Mouse (Mus musculus) stomach, embryonic 15.5 days (tissue): ENCODE measurements around the gene Pabpn1l. TPM values are rescaled to one million over a fixed set of nuclear protein-coding genes. Genes with fewer than 3 reads are reported as not detected.
A peak's percentile ranks its signal among the peaks of the same experiment; 100 is the strongest.
"Not testable (repeated sequence)": the region's sequence is repeated elsewhere in the genome, so short reads cannot be mapped to it uniquely, and the experiment has no call there.

Experiments used
- ATAC-seq: fragments of 200-750 bp; cut with Nextera tagmentation; 2 replicates; pipeline ENCODE4 v1.8.0; 2017; ENCODE audit warnings: low read depth, moderate number of reproducible peaks, moderate TSS enrichment; ENCODE audit not compliant: insufficient read depth, low FRiP score
- H3K27ac ChIP-seq: fragments of 300-500 bp; sonication (generic); 2 replicates; pipeline ENCODE4 v1.5.1; 2015; ENCODE audit warnings: mild to moderate bottlenecking, inconsistent platforms
- H3K27me3 ChIP-seq: fragments of 300-500 bp; sonication (generic); replicated peaks from 2 replicates; pipeline ENCODE4 v1.6.1; 2015; ENCODE audit warnings: inconsistent platforms
- H3K36me3 ChIP-seq: fragments of 300-500 bp; sonication (generic); 2 replicates; pipeline ENCODE4 v1.6.1; 2015; ENCODE audit warnings: inconsistent platforms
- H3K4me1 ChIP-seq: fragments of 300-500 bp; sonication (generic); 2 replicates; pipeline ENCODE4 v1.6.1; 2015; ENCODE audit warnings: inconsistent platforms
- H3K4me2 ChIP-seq: fragments of 300-500 bp; sonication (generic); 2 replicates; pipeline ENCODE4 v1.6.1; 2015; ENCODE audit warnings: mild to moderate bottlenecking, inconsistent platforms
- H3K4me3 ChIP-seq: fragments of 300-500 bp; sonication (generic); replicated peaks from 2 replicates; pipeline ENCODE4 v1.5.1; 2015; ENCODE audit warnings: inconsistent platforms
- H3K9ac ChIP-seq: fragments of 300-500 bp; sonication (generic); 2 replicates; pipeline ENCODE4 v1.6.1; 2015; ENCODE audit warnings: inconsistent platforms
- H3K9me3 ChIP-seq: fragments of 300-500 bp; sonication (generic); 2 replicates; pipeline ENCODE4 v1.6.1; 2016; ENCODE audit warnings: inconsistent platforms
- WGBS: fragments of 180-500 bp; shearing (Covaris S2); methylation state at CpG from one replicate; pipeline ENCODE4 v1.1.7; 2015; 5-methylcytosine and 5-hydroxymethylcytosine counted together
- polyA plus RNA-seq: library from polyadenylated mRNA; unstranded; fragments of >200 nt; fragmentation: Nextera tagmentation; extraction: Ambion mirVana; gene quantifications from 2 replicates; pipeline ENCODE4 v1.2.1, GENCODE M21; 2015

Pabpn1l gene
- polyA plus RNA-seq, 1 experiment from 2014 or later: not detected

DNA sequence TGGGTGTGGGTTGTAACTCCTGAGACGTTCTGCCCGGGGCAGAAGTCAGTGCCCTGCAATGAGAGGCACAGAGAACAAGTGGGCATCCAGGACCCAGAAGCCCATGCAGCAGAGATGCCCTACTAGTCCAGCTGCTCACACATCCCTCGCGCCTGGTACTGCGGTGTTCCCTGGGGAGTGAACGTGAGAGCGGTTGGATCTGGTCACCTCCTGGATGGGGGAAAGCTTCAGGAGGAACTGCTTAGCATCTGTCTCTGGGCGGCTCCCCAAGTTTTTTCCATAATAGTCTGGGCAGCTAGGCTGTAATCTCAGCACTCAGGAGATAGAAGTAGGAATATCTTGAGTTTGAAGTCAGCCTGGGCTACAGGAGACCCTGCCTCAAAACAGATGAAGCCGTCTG lies 37.6 kb downstream of the Pabpn1l start:
- H3K27ac ChIP-seq: peak overlapping the region; percentile 44; the same call in 1 of the 2 replicates
- no peak overlapping the region for H3K9ac ChIP-seq
- no peak overlapping the region for H3K4me2 ChIP-seq
- no peaks in the 10 kb centered on the region for H3K9me3 ChIP-seq
- H3K36me3 ChIP-seq: no peaks in the 10 kb centered on the region
- 79% methylated on average over 9 of the region's 9 CpGs for WGBS
- no peaks in the 10 kb centered on the region for H3K27me3 ChIP-seq
- ATAC-seq: no peak
- peaks cover 14% of the 10 kb centered on the region for H3K4me1 ChIP-seq
- H3K4me3 ChIP-seq: no peak overlapping the region

- peaks cover 28% of the 10 kb centered on the region for H3K4me1 ChIP-seq
- ATAC-seq: no peak
- H3K4me3 ChIP-seq: no peak overlapping the region
- no peaks in the 10 kb centered on the region for H3K27me3 ChIP-seq
- no peaks in the 10 kb centered on the region for H3K9me3 ChIP-seq
- 32% methylated on average over 15 of the region's 15 CpGs for WGBS
- H3K27ac ChIP-seq: no peak overlapping the region
- H3K4me2 ChIP-seq: no peak overlapping the region
- H3K36me3 ChIP-seq: no peaks in the 10 kb centered on the region
- no peak overlapping the region for H3K9ac ChIP-seq
Measured at GRCm38 (mm10) chr8:122580926-122581325, 41.6 kb downstream of the Pabpn1l start.

- Histone ChIP-seq H3K27me3 (no peaks in the 10 kb centered on the region), H3K9me3 (no peaks in the 10 kb centered on the region), H3K9ac (no peak overlapping the region), H3K4me1 (peaks cover 39% of the 10 kb centered on the region), H3K27ac (no peak overlapping the region), H3K4me3 (no peak overlapping the region), H3K4me2 (no peak overlapping the region), H3K36me3 (no peaks in the 10 kb centered on the region; the same call in 1 of the 2 replicates)
- WGBS: 36% methylated on average over 7 of the region's 7 CpGs
- ATAC-seq: no peak
Measured at GRCm38 (mm10) chr8:122579196-122579595, 43.3 kb downstream of the Pabpn1l start.

DNA sequence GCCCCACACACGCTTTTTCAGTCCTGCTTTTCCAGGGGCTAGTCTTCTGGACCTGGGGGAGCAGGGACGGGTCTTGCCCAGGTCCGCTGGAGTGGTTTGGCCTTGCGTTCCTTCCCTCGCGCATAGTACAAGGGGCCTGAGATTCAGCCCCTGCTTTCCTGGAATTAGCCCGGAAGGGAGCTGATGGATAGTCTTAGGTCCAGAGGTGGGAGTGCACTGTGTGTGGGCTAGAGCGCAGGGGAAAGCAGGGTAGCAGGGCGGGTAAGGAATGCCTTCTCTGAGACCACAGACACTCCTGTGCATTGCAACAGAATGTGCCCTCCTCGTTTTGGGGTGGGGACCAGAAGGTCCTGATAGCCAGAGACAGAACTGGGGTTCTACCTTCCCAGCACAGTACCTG lies 45.4 kb downstream of the Pabpn1l start:
- WGBS: 30% methylated on average over 10 of the region's 10 CpGs
- ATAC-seq: no peak

DNA sequence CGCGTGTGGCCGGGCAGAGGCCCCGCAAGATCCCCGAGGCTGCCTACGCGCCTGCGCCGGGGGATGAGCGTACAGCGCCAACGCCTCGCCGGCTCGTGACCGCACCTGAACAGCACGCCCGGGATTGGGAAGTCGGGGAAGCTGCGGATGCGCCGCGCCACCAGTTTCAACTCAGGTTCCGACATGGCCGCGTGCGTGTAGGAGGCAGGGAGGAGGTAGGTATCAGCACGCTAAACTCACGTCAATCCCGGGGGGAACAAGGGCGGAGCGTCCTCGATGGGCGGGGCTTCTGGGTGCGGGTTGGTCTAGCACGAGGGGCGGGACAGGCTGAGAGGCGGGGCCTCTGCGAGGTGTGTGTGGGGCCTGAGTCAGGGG lies 45.9 kb downstream of the Pabpn1l start, which contains the start of gene Aprt:
Aprt (minus strand) TSS at position 262 of the 375 bp plus-strand sequence.
- Histone ChIP-seq H3K4me3 (peak within 1 kb of the TSS; percentile 67), H3K36me3 (peaks cover 17% of the 10 kb centered on the region), H3K4me1 (peaks cover 39% of the 10 kb centered on the region), H3K9ac (peak within 1 kb of the TSS; percentile 60), H3K4me2 (peak within 1 kb of the TSS; percentile 82), H3K27me3 (no peaks in the 10 kb centered on the region), H3K27ac (peak within 1 kb of the TSS; percentile 72), H3K9me3 (no peaks in the 10 kb centered on the region)
- WGBS: 1% methylated on average over 39 of the region's 39 CpGs
- peak; percentile 88 for ATAC-seq

More for the DNA sequence above, 45.4 kb downstream of the Pabpn1l start:
- Histone ChIP-seq H3K9ac (no peak overlapping the region), H3K27ac (no peak overlapping the region; the same call in 1 of the 2 replicates), H3K36me3 (peaks cover 12% of the 10 kb centered on the region), H3K4me2 (peak overlapping the region; percentile 82), H3K4me3 (peak overlapping the region; percentile 67), H3K27me3 (no peaks in the 10 kb centered on the region), H3K4me1 (peaks cover 39% of the 10 kb centered on the region), H3K9me3 (no peaks in the 10 kb centered on the region)

DNA sequence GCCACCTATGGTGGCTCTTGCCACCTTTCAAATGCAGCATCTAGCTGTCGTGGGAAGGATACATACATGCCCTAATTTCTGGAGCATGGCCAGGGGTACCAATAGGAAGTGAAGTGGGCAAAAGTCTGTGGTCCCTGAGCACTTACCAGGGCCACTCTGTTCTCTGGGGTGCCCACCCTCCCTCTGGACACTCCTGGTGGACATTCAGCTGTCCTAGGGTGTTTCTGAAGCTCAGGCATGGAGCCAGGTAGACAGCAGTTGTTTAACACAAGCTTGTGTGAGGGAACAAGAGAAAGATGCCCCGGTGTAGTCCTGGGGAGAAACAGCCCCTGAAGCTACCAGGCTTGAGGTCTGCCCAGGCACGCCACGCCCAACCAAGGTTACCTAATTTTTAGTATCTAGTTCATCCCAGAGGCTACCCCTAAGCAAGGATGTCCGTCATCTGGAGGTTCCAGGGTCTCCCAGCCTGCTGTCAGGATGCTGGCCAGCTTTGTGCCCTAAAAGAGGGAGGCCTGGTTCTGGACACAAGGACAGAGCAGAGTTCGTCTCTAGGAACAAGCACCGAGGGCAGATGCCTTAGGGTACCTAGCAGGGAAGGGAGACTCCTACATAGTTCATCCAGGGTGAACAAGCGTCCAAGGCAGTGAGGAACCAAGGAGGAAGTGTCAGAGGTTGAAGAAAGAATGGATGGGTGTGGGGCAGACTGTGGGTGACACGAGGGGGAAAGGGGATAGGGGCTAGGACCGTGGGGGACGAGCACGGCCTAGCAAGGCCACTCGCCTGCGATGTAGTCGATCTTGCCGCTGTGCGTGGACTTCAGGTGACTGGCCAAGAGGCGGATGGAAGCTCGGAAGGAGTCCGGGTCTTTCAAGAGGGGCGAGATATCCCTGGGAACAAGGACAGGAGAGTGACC lies 46.5 kb downstream of the Pabpn1l start:
- peaks cover 35% of the 10 kb centered on the region for H3K4me1 ChIP-seq
- WGBS: 13% methylated on average over 21 of the region's 21 CpGs
- ATAC-seq: peak; percentile 4; the same call in 1 of the 2 replicates

GRCm38 (mm10) chr8:122575286-122575685 lies 47.3 kb downstream of the Pabpn1l start:
- Histone ChIP-seq H3K27ac (peak overlapping the region; percentile 76), H3K36me3 (peaks cover 30% of the 10 kb centered on the region), H3K9ac (peak overlapping the region; percentile 19; the same call in 1 of the 2 replicates), H3K4me1 (peaks cover 30% of the 10 kb centered on the region), H3K27me3 (no peaks in the 10 kb centered on the region), H3K4me3 (peak overlapping the region; percentile 67), H3K4me2 (peak overlapping the region; percentile 82), H3K9me3 (no peaks in the 10 kb centered on the region)
- 59% methylated on average over 8 of the region's 8 CpGs for WGBS
- ATAC-seq: no peak

More for the DNA sequence above, 46.5 kb downstream of the Pabpn1l start:
- H3K9ac ChIP-seq: peak overlapping the region; percentile 60
- H3K4me3 ChIP-seq: peak overlapping the region; percentile 67
- H3K36me3 ChIP-seq: peaks cover 23% of the 10 kb centered on the region
- H3K9me3 ChIP-seq: no peaks in the 10 kb centered on the region
- H3K27me3 ChIP-seq: no peaks in the 10 kb centered on the region
- H3K27ac ChIP-seq: peak overlapping the region; percentile 72
- H3K4me2 ChIP-seq: peak overlapping the region; percentile 82

GRCm38 (mm10) chr8:122574667-122575251 lies 47.8 kb downstream of the Pabpn1l start:
- Histone ChIP-seq H3K4me3 (peak overlapping the region; percentile 67), H3K36me3 (peaks cover 36% of the 10 kb centered on the region), H3K4me2 (peak overlapping the region; percentile 82), H3K27ac (peak overlapping the region; percentile 76), H3K27me3 (no peaks in the 10 kb centered on the region), H3K9ac (0 out of 2 replicates have a peak overlapping the region, but pooled peaks have one; percentile 19), H3K9me3 (no peaks in the 10 kb centered on the region), H3K4me1 (peaks cover 32% of the 10 kb centered on the region)
- WGBS: 20% methylated on average over 10 of the region's 10 CpGs
- peak; percentile 13; the same call in 1 of the 2 replicates for ATAC-seq

DNA sequence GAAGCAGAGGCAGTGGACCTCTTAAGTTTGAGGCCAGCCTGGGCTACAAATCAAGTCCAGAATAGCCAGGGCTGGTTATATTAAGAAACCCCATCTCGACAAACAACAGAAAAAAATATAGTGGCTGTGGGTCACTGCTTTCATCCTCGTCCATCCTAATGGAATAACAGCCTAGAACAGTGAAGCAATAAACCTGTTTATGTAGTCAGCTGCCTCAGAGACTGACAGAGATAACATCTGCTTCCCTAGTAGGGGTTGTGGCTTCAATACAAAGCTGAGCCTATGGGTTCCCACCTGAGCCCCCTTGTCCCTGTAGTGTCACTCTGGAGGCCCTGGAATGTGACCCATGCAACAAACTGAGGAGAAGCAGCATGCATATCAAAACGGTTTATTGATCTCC lies 48.3 kb downstream of the Pabpn1l start:
- Histone ChIP-seq H3K4me2 (peak overlapping the region; percentile 82), H3K4me3 (no peak overlapping the region), H3K9me3 (no peaks in the 10 kb centered on the region), H3K36me3 (peaks cover 41% of the 10 kb centered on the region), H3K27ac (peak overlapping the region; percentile 76), H3K27me3 (no peaks in the 10 kb centered on the region), H3K9ac (no peak overlapping the region), H3K4me1 (peaks cover 34% of the 10 kb centered on the region)
- WGBS: 28% methylated on average over 3 of the region's 3 CpGs
- ATAC-seq: no peak

DNA sequence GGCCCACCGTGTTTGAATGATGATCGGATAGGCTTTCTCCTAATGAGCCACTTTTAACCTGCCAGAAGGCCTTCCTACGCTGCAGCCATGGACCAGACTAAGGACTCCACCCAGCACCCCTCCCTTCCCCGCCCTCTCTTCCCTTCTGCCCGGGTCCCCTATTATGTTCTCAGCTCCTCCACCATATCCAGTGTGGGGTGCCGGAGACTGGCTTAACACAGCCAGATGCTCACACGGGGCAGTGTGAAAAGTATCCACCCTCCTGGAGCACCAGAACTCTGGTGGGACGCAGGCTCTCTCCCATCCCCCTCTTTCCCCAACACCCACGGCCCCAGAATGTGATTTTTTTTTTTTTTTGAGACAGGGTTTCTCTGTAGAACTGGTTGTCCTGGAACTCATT lies 49.0 kb downstream of the Pabpn1l start:
- no peak overlapping the region for H3K27ac ChIP-seq
- peaks cover 41% of the 10 kb centered on the region for H3K36me3 ChIP-seq
- no peak overlapping the region for H3K4me3 ChIP-seq
- no peaks in the 10 kb centered on the region for H3K27me3 ChIP-seq
- no peak overlapping the region for H3K4me2 ChIP-seq
- H3K9me3 ChIP-seq: no peaks in the 10 kb centered on the region
- no peak for ATAC-seq
- no peak overlapping the region for H3K9ac ChIP-seq
- WGBS: 57% methylated on average over 9 of the region's 9 CpGs
- peaks cover 36% of the 10 kb centered on the region for H3K4me1 ChIP-seq

GRCm38 (mm10) chr8:122573176-122573575 lies 49.4 kb downstream of the Pabpn1l start:
- not testable (repeated sequence) for H3K4me2 ChIP-seq, H3K9ac ChIP-seq, H3K27me3 ChIP-seq, ATAC-seq, H3K9me3 ChIP-seq, H3K27ac ChIP-seq, H3K4me3 ChIP-seq
- H3K36me3 ChIP-seq: peaks cover 41% of the 10 kb centered on the region
- 50% methylated on average over 4 of the region's 4 CpGs for WGBS
- peaks cover 36% of the 10 kb centered on the region for H3K4me1 ChIP-seq

DNA sequence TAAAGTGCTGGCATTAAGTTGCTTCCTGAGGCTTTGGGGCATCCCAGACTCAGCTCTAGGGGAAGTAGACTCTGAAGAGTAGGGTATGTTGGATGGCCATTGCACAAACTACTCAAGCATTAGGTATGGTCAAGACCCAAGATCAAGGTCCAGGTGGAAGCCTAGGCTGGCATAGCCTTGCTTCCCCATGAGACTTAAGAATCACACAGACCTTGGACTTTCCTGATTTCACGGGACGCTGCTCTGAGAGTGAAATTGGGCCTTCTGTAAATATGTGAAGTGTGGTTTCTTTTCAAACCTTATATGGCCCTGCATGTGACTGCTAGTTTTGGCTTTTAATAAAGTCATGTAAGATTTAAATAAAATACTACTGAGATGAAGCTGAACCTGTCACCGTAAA lies 49.8 kb downstream of the Pabpn1l start:
- Histone ChIP-seq H3K36me3 (peaks cover 41% of the 10 kb centered on the region), H3K4me3 (no peak overlapping the region), H3K4me1 (peaks cover 36% of the 10 kb centered on the region), H3K9ac (no peak overlapping the region), H3K9me3 (no peaks in the 10 kb centered on the region), H3K27me3 (no peaks in the 10 kb centered on the region), H3K27ac (no peak overlapping the region), H3K4me2 (no peak overlapping the region)
- WGBS: 87% methylated on average over 3 of the region's 3 CpGs
- ATAC-seq: no peak
